Mouse (Mus musculus) cerebellum, adult 18-20 months (tissue): ENCODE data around the gene Arid4b.

Experiments used
- DNase-seq, 2 experiments: peaks; one replicate each; pipeline ENCODE4 v3.0.0; 2021

Arid4b gene

DNA sequence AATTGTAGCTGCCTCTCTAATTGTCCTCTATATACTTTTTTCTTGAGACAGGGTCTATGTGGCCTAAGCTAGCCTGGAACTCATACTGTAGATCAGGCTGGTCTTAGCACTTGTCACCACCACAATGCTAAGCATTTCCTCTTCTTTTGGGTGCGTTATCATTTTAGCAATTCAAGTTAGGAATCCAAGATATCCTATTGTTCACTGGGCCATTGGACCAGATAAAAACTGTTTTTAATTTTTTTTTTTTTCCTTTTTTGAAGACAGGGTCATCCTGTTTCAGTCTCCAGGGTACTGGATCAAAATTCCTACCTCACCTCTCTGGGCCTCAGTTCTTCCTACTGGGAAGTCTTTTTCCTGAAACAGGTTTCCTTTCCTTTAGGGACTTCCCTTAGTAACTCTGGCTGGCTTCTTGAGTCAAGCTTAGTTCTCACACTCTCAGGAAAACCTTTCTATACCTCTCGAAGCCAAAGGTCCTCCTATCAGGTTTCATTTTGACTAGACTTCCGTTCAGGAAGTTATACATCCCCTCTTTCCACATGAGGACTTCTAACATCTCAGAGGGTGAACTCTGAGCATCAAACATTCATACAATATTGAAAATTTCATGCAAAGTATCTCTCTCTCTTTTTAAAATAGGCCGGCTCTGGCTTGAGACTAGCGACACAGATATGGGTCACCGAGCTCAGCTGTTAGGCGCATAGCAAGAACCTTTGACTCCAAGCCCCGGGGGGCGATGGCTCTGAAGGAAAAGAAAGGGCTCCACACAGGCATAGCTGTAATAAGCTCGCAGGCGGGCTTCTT, 621 bp upstream of the Arid4b start:
- no peak for DNase-seq

DNA sequence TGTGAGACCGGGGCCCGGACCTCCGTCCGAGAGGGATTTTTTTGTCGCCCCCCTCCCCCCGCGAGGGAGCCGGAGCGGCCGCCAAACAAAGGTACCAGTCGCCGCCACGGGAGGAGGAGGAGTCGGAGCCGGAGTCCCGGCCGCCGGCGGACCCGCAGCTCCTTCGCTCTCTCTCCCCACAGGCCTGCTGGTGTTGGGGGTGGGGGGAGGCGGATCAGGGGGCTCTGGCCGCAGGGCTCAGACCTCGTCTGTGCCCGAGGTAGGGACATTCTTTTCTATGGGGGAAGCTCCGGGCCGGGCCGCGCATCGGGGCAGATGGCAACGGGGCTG, 875 bp downstream of the Arid4b start:
- DNase-seq = no peak

DNA sequence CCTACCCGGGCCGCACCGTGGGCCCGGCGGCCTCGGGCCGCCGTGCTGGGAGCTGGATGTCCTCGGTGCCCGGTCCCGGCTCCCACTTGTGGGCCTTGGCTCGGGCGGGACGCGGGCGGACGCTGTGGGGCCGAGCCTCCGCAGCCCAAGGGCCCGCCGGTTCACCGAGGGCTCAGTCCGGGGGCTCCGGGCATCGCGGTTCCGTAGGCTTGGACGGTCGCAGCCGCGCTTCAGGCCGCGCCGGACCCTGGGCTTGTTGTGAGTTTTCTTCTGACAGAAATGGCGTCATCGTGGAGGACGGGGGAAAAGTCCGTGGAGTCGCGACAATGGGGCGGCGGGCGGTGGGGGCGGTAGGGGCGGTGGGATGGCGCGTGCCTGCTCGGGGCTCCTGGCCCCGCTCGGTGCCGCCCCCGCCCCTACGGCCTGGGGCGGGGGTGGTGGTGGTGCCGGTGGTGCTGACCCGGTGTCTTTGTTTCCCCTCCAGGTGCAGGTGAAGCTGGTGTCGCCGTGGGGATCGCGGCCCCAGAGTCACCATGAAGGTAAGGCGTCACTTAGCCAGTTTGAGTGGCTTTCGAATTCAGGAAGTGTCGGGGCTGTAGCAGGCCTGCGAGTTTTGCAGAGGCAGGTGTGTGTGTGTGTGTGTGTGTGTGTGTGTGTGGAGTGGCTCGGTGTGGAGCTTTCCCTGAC, 1.5 kb downstream of the Arid4b start:
- peak; percentile 40 to 51 for DNase-seq

DNA sequence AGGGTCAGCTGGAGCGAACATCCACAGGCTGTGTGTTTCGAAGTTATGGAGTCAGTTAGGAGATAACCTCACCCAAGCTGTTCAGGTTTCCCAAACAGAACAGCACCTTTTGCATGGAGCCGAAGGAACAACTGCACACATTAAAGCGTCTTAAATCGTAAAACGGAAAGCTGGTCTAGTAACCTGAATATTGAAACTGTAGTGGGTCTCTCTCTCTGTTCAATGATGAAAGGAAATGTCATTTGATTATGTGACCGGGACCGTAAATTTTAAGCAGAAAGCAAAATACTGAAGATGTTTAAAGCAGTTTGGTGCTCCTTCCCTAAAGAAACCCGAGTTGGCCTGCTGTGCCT, 2.0 kb downstream of the Arid4b start:
- no peak for DNase-seq

DNA sequence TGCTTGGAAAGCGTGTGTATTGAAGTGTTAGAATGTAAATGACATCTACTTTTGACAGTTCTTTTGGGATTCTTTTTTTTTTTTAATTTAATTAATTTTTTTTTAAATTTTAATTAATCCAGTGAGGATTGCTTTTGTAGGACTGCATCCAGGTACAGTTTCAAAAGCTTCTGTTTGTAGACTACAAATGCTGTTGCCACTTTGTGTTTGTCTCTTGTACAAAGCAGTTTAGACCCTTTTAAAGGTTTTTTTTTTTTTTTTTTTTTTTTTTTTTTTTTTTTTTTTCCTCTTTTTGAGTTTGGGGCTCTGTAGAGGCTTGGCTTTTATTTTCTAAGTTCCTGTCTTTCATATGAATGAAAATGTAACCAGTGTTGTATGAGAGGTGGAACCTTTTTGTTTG, 2.7 kb downstream of the Arid4b start:
- no peak for DNase-seq

DNA sequence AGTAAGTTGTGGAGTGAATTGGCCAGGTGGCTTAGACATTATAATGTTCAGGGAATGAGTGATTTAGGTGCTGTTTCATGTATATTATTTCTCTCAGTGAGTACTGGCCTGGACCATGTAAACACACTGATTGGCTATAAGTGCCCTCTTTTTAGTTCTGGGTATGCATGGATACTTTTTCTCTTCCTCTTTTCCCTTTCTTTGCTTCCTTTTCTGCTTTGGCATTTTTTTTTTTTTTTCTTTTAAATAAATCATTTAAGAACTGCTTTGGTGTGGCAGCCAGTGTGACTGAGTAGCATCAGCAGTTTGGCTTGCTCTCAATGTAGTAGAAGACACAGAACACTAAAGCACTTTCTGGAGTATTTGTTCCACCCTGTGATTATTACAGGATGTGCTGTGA, 5.0 kb downstream of the Arid4b start:
- no peak for DNase-seq

DNA sequence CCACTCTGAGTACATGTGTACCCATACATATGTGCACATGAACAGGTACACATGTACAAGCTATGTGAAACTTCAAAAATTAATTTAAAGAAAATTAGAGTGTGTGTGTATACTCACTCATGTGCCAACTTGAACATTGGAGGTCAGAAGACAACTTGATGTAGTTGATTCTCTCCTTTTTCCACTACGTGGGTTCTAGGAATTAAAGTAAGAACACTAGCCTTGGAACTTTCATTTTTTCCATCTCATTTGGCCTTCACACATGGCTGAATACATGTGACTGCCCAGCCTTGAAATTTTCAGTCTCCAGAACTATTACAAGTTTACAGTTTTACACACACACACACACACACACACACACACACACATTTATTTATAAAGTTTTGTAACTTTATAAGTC, 6.3 kb downstream of the Arid4b start:
- DNase-seq = no peak

DNA sequence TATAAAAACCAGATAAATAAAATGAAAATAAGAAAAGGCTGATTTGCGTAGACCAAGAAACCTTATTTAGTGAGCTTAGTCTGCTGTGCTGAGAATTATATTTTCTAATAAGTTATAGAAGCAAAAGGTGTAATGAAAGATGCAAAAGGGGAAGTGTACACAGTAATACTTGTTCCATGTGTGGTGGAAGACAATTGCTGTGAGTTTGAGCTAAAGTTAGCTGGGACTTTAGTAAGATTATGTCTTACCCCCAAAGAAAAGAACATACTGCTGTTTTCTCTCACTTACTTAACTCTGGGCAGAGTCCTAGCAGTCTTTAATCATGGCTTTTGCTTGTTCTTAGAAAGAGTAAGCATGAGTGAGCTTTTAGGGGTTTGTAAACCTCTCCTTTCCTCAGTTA, 11.3 kb downstream of the Arid4b start:
- DNase-seq = no peak

DNA sequence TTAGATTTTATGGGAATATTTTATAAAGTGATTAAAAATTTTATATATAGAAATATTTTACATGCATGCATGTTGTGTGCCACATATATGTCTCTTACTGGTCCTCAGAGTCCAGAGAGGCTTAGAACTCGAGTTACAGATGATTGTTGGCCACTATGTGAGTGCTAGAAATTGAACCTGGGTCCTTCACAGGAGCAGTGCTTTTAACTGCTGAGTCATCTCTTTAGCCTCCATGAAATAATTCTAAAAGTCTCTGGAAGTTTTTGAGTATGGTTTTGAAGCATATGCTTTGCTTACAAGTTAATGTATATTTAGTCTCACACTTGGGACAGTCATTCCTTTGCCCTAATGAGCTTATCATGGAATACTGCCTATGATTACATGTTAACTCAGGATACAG, 12.3 kb downstream of the Arid4b start:
- no peak for DNase-seq

DNA sequence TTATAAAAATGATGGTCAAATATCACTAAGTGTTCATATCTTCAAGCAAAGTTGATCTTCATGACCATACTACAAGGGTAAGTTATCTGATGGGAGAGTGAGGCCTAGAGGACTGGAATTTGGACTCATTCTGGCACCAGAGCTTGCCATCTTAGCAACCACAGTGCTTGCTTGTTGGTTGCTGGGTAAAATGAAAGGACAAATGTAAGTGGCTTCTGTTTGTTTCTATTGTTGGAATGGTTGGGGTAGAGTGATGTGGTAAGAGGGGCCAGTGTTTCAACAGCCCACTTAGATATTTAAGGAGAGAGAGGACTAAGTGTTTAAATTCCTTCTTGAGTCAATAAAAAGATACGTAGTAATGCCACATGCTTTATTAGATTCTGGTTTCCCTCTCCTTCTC, 25.6 kb downstream of the Arid4b start:
- DNase-seq = no peak

DNA sequence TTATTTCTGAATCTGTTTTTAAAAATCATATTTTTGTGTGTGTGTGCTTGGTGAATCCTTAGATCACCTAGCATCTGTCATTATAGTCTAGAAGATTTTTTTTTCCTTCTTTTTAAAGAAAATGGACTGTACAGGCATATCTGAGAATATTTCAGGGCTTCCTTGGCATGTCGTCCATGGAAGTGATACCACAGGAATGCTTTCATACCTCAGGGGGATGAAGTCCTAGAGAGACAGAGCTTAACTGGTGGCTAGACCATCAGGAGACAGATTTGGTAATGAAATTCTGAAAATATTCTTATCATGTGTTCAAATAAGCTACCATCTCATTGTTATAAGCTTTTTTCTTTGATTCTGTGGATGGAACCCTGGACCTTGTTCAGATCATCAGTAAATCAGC, 40.0 kb downstream of the Arid4b start:
- no peak for DNase-seq

DNA sequence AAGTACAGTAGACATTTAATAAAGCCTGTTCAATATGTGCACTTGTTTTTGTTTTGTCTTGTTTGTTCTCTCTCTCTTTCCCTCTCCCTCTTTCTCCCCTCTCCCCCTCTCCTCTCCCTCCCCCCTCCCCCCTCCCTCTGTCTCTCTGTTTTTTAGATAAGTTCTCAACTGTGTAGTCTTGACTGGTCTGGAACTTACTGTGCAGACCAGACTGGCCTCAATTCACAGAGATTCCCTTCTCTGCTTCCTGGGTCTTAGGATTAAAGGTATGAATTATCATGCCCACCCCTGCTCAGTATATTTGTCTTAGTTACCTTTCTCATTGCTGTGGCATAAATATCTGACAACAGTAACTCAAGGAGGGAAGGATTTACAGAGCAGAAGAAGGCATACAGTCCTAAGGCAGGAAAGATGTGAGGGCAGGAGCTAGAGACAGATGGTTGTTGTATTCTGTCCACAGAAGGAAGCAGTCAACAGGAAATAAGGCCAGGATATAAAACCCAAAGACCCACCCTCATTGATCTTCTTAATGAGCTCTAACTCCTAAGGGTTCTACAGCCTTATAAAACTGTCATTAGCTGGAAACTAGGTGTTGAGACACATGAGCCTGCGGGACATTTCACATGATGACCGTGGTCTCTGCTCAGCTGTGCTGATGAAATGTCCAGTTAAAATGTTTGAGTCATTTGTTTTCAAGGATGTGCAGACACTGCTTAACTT, 47.3 kb downstream of the Arid4b start:
- no peak for DNase-seq

DNA sequence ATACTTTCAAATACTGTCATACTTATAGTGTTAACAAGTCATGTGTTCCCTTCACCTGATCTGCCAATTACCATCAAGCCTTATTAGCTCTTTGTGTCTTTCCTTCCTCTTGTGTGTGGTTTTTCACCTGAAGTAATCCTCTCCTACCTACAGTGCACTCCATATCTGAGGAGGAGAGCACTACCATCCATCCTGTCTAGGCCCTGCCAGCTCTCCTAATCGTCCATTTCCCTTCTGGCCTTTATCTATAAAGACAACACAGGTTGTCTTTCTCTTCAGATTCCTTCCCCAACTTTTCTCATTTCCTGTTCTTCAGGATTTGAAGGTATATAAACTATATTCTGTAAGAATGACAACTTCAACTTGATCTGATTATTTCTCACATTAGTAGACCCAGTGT, 48.1 kb downstream of the Arid4b start:
- DNase-seq = no peak

DNA sequence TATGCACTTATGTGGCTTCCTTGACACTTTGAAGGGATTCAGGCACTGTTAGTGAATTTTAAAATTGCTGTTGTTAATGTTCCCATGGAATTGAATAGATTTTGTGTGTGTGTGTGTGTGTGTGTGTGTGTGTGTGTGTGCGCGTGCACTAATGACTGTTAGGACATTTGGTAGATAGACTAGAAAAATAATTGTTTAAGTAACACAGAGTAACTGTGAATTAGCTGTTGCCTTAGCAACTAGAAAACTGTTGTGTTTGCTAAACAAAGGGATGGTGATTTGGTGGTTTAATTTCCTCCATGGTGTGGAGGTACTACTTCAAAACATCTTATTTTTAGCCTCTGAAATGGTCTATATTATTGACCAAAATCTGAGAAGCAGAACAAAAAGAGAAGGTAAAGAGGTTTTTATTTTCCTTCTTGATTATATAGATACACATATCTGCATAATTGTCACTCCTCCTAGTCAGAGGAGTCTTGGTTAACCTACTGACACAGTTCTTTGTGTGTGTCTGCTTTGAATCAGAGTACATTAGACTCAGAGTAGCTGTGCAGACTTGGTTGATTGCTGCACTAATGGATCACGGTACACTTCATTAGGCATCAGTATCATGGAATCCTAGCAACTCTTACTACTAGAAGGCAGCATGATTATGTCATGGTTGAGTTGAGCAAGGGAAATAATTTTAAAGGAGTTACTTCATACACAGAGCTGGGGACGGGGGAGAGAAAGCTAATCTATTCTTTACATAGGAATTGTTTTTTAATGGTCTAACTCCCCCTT, 50.9 kb downstream of the Arid4b start:
- no peak for DNase-seq

DNA sequence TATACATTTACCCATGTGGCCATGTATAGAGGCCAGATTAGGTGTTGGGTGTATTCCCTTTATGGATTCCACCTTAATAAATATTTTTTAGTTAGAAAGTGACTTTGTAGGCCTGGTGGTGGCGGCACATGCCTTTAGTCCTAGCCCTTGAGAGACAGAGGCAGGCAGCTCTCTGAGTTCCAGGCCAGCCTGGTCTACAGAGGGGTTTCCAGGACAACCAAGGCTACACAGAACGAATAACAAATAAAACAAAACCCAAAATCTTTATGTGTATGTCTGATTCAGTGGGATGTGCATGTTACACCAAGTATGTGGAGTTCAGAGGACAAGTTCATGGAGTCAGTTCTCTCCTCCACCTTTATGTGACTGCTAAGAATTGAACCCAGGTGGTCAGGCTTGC, 52.8 kb downstream of the Arid4b start:
- no peak for DNase-seq

DNA sequence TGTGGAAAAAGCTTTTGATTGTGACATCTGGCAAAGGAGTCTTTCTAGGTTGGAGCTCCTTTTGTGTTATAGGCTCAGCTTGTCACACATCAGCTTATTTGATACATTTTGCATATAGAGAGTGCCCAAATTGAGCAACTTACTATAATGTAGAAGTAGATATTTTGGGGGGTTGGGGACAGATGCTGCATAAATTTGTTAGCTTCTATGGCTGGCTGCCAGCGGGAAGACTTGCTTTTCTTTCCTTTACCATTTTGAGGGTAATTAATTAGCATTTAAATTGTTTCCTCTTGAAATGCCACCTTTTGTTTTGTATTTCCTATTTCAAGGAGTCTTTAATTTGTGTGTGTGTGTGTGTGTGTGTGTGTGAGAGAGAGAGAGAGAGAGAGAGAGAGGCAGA, 68.6 kb downstream of the Arid4b start:
- no peak for DNase-seq

DNA sequence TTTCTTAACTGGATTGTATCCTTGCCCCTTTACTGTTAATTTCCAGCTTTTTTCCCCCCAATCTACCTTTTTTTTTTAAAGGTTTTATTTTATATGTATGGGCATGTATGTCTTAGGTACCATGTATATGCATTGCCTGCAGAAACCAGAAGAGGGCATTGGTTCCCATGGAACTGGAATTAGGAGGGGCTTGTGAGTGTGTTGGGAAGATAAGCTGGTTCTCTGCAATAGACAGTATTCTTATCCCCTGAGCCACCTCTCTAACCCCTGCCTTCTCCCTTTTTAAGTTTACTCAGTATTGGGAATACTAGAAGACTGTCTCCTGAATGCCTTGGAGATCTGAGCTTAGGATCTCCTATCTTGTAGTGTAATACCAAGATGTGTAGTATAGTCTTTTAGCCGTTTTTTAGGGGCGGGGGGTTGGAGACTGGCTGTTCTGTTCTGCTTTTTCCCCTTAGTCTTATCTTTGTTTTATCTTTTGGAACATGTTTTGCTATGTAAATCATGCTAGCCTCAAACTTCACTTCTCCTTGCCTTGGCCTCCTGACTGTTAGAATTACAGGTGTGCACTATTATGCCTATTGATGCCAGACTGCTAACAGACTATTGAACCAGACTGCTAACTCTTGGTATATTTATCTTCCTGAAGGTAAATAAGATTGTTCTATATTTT, 79.4 kb downstream of the Arid4b start:
- no peak for DNase-seq

DNA sequence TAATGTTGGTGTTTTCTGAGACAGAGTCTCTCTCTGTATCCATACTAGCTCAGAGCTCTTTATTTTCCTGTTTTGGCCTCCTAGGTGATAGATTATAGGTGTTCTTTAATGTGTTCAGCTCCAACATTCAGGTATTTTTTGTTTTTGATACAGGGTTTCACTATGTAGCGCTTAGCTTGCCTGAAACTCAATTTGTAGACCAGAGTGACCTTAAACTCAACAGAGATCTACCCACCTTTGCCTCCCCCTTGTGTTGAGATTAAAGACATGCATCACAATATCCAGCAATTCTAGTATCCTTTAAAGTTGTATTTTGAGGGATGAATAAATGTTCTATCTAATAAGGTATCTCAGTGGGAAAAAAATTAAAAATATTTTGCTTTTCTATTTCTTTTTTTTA, 115.0 kb downstream of the Arid4b start:
- no peak for DNase-seq

DNA sequence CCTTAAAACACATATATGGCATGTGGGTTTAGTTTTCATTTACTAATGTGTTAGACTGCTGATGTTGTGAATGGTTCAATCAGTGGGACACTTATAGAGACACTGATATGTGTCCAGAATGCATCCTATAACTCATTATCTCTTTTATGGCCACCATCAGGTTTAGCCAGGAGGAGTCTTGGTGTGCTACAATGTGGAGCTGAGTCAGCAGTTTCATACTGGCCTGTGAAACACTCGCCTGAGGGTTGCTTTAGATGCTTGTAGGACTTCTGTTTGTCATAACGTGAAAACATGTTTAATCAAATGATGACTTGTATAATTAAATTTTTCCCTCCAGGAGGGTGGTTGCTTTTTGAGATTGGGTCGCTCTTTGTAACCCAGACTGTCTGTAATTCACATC, 116.6 kb downstream of the Arid4b start:
- no peak for DNase-seq

DNA sequence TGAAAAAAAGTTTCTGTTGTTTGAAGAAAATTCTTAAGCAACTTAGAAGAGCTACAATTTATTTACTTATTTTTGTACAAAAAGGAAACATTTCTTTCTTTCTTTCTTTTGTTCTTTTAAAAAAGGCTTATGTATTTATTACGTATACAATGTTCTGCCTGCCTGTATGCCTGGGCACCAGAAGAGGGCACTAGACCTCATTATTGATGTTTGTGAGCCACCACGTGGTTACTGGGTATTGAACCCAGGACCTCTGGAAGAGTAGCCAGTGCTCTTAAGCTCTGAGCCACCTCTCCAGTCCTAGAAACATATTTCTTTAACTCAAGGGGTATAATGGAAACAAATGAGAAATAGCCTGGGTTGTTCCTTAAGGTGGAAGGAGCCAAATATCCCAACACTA, 182.9 kb downstream of the Arid4b start:
- DNase-seq = no peak
